Mouse (Mus musculus): ENCODE data around the gene Gadd45a. TPM values are rescaled to one million over a fixed set of nuclear protein-coding genes. Genes with fewer than 3 reads are reported as not detected.

Gene Gadd45a
- 1 to 10 TPM; 5.1 to 7.6 TPM for total RNA-seq (2021)
- long read RNA-seq, partial matches to known transcripts: 0 of 3 reads
- long read RNA-seq, other reads (novel, unspliced or antisense): 1 of 3 reads

DNA sequence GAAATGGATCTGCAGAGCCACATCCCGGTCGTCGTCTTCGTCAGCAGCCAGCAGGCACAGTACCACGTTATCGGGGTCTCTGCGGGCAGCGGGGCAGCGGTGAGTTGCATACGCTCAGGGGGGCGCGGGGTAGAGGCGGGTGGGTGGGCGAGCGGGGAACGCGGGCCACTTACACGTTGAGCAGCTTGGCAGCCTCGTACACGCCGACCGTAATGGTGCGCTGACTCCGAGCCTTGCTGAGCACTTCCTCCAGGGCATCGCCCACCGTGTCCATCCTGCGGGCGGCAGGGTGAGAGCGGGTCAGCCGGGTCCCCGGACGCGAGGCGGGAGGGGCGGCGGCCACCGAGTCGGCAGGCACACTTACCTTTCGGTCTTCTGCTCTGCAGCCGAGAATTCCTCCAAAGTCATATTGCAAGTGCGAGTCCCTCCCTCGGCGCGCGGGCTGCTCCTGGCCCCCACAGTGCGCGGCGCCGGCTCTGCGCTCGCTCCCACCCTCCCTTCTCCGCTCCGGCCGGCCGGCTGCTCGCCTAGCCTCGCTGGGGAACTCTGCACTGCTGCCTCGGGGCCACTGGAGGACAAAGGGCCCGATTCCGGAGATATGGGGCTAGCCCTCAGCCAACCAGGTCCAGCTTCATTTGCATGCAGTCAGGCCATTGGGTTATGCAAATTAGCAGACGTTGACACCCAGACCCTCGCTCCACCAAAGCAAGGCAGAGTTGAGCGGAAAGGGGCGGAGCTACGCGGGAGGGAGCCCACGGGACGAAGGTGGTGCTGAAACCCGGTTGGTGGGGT is at the start of gene Gadd45a:
TSS of gene Gadd45a (minus strand) at position 621 of the 792 bp plus-strand sequence.
- peak; percentile 80 to 84 for DNase-seq (ENCODE audit: low spot score in 2 of 2)

DNA sequence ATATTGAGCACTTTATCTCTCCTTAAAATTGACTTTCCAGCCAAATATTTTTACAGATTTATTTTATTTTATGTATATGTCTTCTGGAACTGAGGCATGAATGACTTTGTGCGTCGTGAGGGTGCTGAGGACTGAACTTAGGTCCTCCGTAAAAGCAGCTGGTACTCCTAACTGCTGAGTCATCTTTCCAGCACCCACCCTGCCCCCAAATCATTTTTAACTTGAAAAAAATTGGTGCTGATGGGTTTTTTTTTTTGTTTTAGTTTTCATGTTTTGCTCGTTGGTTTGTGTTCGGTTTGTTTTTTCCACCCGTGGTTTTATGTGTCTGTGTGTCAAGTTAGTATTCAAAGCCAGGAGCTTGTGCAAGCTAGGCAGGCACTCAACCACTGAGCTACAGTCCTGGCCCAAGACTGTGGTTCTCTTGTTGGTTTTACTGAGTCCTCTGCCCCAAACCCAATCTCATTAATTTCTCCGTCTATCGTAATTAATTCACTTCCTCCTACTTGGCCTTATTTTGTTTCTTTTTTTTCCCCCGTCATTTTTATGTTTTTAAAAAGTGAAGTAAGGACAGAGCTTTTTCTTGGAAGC is 48.7 kb upstream of the Gadd45a start:
- DNase-seq (ENCODE audit: low spot score in 2 of 2): no peak

DNA sequence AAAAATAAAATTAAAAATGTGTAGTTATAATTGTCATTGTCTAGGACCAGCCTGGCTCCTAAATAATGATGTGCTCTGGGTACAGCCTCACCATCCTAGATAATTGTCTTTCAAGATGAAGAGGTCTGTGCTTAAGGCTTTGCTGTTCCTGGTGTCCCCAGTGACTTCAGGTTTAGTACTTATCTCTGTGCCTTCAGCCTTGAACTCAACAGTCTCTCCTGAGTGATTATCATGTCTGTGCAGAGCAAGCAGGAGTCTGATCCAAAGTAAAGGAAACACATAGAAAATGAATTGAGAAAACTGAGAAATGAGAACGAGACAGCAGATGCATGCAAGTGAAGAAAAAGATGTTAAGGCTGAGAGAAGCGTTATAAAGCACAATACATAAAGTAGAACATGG is 47.2 kb upstream of the Gadd45a start:
- DNase-seq (ENCODE audit: low spot score in 2 of 2): no peak

DNA sequence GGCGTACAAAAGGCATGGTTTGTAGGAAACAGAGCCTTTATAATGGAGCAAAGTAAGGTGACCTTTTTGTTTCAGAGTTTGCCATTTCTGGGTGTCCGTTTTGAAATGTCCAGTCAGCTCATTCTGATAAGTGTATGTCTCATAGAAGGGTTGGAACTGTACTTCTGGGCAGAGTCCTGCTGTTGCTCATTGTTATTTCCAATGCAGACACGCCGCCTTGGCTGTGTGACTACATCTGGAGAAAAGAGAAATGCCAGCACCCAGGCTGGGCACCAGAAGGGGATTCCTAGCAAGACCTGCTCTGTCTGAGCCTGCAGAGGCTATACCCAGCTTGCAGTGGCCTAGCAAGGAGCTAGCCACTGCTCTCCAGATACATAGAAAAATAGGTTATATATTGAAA is 43.9 kb upstream of the Gadd45a start:
- DNase-seq (ENCODE audit: low spot score in 2 of 2): no peak

DNA sequence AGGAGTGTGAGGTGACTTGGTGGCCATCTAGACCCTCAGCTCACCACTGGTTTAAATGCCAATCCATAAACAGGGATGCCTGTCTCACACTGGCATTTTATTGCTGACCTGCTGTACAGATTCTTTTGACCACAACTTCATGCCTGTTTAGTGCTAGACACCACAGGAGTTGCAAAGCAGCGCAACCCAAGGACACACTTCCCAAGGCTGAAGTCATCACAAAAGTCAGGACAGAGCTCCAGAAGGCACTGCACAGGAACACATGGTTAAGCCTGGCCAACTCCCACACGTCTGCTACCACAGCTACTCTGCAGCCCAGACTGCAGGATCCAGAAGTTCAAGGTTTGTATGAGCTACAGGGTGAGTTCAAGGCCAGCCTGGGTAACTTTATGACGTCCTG is 40.8 kb upstream of the Gadd45a start:
- no peak for DNase-seq (ENCODE audit: low spot score in 2 of 2)

DNA sequence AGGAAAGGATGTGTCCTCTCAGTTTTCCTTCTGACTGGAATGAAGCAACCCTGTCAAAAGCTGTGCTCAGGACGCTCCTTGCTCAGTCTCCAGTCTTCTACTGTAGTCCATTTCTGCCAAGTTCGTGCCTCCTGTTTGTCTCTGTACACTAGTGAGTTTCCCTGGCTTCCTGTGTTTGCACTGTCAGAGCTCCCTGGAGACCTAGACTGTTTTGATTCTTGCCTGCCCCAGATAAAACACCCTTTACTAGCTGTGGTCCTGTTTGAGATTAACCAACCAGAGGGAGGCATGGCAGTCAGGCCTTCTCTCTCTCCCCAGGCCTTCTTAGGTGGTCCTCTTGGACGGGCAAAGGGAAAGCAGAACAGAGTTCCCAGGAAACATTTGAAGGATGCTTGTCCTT is 40.2 kb upstream of the Gadd45a start:
- DNase-seq (ENCODE audit: low spot score in 2 of 2): no peak

DNA sequence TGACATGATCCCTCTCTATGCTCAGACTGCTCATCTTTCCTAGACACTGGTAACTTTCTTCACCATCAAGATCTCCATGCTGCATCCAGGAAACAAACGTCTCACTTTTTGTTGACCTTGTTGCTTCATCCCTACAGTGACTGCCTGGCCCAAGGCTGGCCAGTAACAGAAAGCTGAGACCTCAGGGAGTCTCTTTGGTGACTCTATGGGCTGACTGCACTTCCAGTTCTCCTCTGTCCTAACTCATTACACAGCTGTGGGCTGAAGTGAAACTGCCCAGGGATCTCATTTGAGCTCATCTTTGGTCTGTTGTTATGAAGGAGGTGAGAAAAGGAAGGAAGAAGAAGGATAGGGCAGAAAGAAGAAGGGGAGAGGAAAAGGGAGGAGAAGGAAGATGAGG is 39.1 kb upstream of the Gadd45a start:
- DNase-seq (ENCODE audit: low spot score in 2 of 2): no peak

DNA sequence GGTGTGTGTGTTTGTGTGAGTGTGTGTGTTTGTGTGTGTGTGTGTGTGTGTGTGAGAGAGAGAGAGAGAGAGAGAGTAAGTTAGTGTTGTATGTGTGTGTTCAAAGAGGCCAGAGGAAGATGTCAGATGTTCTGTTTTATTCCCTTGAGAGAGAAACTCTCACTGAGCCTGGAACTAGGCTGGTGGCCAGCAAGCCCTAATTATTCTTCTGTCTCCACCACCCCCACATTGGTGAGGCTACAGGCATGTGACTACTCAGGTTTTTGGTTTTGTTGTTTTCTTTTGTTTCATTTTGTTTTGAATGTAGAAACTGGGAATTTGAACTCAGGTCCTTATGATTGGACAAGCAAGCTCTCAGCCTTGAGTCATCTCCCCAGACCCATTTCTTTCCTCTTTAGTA is 37.6 kb upstream of the Gadd45a start:
- no peak for DNase-seq (ENCODE audit: low spot score in 2 of 2)

DNA sequence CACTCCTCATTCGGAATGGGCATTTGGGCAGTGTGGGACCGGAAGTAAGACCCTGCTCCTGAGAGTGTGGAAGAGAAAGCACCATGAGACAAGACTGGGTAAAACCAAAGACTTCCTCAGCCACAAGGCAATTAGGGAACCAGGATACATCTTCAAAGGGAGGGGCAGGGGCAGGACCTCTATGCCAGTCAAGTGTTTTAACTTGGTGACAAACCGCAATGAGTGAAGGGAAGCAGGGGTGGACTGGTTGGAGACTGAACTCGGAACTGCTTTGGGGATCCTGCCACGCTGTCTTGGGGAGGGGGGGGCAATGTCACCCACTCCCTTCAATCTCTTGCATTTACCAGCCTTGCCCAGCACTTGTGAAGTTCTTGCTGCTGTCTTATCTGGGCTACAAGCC is 36.7 kb upstream of the Gadd45a start:
- DNase-seq (ENCODE audit: low spot score in 2 of 2): no peak

DNA sequence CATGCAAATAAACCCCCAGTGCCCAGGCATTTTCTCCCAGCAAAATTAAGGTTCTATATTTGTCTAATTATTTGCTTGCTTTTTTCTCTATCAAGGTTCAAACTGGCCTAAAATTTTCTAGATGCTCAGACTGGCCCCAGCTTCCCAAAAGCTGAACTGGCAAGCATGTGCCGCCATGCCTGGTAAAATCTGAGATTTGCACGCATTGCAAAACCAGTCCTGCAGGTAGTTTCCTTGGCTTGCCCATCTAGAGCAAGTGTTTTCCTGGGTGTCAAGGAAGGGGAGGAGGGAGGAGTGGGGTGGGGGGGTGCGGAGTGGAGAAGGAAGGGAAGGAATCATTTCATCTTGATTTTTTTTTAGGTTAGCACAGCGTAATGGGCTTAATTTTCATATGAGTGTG is 36.2 kb upstream of the Gadd45a start:
- DNase-seq (ENCODE audit: low spot score in 2 of 2): no peak

DNA sequence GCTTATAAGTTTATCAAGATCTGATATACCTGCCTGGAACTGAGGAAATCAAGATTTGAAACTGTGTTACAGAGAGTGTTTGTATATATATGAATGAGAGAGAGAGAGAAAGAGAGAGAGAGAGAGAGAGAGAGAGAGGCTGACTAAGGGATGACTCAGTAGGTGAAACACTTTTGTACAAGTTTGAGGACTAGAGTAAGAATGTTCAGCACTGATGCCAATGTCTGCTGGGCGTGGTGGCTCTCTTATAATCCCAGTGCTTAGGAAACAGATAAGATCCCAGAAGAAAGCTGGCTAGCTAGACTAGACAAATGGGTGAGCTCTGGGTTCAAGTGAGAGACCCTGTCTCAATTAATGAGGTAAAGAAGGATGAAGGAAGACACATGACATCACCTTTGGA is 34.4 kb upstream of the Gadd45a start:
- DNase-seq (ENCODE audit: low spot score in 2 of 2): no peak

DNA sequence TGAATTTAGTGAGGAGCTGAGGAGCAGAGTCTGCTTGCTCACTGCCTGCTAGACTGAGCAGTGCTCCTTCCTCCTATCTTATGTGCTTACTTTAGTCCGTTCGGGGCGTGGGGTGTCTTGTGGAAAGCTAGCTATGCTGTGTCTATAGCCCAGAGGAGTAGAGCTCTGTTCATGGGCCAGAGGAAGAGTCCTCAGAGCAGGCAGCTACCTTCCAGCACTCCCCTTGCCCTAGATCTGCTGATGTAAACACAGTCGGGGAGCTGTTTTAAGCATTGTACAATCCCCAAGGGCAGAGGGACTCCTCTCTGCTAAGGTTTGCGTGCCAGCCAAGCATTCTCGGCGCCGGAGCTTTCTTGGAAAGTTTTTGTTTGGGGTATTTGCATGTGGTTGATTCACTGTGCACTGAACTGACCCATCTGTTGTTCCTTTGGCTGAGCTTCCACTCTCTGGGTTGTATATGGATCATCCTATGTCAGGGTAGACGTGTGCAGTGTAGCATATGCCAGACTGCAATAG is 32.6 kb upstream of the Gadd45a start:
- no peak for DNase-seq (ENCODE audit: low spot score in 2 of 2)

DNA sequence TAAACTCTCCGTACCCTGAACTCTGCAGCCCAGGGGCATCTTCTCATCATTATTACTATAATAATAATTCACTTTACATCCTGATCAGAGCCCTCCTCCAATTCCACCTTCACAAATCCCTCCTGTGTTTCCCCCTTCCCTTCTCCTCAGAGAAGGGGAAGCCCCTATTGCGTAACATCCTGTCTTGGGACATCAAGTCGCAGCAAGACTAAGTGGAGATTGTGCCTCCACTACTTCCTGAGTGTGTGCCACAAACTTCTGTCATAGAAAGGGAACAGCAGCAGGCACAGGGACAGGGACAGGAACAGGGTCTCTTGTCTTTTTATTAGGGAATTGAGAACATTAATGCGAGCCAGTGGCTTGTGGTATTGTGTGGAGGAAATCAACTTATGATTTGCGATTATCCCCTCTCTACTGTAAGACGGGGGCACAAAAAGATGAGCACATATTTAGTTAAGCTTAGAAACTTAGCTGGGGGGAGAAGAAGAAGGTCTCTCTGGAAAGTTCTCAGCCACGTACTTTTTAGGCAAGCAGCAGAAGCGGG is 32.0 kb upstream of the Gadd45a start:
- no peak for DNase-seq (ENCODE audit: low spot score in 2 of 2)

DNA sequence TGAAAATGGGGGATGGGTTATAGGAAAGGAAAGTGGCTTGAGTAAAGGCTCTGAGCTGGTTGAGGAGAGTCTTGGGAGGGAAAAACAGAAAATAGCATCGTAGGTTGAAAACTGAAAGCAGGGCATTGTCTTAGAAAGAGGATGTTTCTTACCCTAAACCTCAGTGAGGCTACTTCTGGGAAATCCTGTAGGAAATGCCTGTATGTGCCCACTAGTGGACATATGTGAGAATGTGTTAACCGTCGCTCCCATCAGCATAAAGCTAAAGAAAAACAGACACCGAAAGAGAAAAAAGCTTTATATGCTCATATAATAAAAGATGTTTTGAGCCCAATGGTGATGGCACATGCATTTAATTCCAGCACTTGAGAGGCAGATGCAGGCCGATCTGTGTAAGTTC is 22.8 kb upstream of the Gadd45a start:
- DNase-seq (ENCODE audit: low spot score in 2 of 2): no peak

DNA sequence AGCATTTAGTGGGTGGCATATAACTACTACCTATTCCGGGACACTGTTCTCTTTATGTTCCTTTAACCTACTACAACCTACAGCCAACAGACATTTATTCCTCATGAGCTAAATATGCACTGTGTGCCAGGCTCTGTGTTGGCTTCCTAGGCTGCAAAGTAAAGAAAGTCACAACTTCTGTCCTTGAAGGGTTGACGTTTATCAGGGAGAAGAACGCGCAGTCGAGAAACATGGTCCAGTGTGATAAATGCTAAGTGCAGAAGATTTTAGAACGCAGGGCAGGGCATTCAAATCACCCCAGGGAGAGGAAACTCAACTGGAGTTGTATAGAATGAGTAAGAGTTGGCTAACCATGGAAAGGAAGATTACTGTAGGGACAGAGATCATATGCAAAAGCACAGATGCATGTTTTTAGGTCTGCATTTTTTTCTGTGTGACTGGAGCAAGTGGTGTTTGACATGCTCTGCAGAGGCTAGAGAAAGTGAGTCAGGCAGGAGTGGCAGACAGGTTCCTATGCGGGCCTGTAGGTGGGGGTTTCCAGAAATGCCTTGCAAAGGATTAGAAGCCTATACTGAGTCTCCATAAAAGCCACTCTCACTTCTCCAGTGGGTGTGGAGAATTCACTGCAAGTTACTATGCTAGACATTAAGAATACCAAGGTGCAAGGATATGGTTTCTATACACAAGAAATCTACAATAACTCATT is 20.9 kb upstream of the Gadd45a start:
- DNase-seq (ENCODE audit: low spot score in 2 of 2): no peak

DNA sequence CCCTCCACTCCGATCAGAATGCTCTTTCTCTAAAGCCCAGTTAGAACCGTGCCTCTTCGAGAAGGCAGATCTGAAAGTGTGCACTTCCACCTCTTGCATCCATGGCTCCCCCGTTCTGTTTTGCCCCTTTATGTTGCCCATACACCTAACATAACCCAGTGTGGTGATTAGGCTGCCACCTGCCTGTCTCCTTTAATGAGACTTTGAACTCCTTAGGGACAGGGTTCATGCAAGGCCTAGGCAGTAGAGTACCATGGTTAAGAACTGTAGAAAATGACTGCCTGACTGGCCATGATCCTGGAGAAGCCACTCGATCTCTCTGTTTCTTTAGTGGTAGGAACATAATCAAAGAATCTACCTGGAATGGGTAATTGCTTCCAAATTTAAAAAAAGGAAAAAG is 20.3 kb upstream of the Gadd45a start:
- no peak for DNase-seq (ENCODE audit: low spot score in 2 of 2)

DNA sequence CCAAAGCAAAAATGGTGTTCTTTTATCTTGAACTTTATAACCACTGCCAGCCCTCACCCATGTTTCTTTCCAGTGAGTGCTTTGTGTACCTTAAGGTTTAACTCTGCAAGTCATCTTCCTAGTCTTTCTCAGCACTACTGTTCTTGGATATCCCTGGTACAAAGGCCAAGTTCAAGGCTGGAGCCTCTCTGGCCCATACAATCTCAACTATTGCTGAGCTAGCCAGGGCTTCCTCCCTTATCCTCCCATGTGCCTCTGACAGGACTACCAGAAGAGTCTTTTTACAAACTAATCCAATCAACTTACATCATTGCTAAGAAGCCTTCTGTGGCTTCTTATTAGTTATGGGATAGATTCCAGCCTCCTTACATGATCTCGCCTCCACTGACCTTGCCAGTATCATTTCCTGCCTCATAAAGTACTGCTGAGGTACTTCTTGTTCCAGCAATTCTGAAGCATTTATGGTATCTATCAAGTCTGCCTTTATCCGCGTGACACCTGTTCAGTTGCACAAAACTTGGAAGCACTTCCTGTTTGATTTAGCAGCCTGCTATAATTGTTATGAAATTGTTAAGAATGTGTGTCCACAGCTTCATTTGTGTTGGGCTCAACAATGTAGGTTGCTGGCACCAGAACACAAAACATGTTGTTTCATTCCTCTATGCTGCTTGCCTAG is 19.8 kb upstream of the Gadd45a start:
- DNase-seq (ENCODE audit: low spot score in 2 of 2): no peak

DNA sequence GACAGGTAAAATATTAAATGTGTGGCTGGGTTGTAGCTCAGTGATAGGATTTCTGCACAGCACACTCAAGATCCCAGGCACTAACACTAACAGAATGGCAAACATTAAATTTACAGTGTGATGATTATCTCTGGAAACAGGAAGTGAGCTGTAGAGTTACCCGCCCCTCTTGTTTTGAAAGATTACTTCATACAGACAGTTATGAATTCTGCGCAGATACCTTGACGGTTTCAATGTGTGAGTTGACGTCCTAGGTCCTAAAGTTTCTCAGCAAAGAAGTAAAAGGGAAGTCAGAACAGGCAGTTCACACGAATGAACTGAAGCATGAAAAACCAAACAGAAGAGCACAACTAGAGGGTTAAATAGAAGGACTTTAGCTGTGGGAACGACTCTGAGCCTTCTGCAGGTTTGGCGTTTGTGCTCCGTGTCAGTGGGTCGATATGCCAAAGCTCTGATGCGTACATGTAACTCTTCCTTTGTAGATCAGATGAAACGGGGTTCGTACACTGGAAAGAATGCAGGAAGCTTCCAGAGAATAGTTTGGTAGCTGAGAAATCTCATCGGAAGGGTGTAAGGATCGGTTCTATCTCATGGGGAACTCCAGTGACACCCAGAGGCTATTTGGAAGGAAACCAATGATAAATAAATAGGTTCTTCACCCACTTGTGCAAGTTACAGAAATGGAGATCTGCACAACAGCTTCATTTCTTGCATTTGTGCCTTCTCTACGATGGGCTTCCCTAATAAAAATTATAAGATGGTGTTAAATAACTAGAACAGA is 19.0 kb upstream of the Gadd45a start:
- no peak for DNase-seq (ENCODE audit: low spot score in 2 of 2)

DNA sequence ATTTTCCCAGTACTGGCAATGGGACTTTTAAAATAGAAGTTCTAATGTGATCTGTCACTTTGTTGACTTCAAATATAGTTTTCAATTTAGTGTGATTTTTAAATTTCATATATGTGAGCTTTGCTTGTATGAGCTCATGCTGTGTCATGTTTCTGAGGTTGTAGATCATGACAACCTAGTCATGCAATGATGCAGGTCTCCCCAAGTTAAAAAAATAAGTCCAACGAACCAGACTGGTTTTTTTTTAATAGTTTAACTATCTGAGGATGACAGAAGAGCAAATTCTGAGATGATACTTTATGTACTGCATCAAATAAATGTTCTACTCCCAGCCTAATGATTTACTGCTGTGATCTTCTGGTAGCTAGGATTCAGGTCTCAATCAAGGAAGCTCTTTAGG is 12.8 kb upstream of the Gadd45a start:
- DNase-seq (ENCODE audit: low spot score in 2 of 2): no peak

DNA sequence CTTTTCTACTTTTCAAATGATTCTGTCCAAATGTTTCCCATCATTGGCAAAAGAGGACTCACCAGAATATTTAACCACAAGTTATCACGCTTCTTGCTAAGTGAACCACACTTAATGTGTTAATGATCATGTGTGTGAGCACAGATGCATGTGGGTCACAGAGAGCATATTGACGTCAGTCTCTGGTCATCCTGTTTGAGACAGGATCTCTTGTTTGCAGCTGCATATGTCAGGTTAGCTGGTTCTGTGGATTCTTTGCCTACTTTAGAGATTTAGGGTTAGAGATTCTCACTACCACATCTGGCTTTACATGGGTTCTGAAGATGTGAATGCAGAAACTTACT is 12.4 kb upstream of the Gadd45a start:
- no peak for DNase-seq (ENCODE audit: low spot score in 2 of 2)

Data from layer of hippocampus, postnatal 10 days (tissue).